Mouse (Mus musculus): ENCODE data around the gene Ccdc85a. TPM values are rescaled to one million over a fixed set of nuclear protein-coding genes. Genes with fewer than 3 reads are reported as not detected.

Ccdc85a gene
- not detected for polyA plus RNA-seq (2012; fragmentation: generic; extraction: Trizol)

DNA sequence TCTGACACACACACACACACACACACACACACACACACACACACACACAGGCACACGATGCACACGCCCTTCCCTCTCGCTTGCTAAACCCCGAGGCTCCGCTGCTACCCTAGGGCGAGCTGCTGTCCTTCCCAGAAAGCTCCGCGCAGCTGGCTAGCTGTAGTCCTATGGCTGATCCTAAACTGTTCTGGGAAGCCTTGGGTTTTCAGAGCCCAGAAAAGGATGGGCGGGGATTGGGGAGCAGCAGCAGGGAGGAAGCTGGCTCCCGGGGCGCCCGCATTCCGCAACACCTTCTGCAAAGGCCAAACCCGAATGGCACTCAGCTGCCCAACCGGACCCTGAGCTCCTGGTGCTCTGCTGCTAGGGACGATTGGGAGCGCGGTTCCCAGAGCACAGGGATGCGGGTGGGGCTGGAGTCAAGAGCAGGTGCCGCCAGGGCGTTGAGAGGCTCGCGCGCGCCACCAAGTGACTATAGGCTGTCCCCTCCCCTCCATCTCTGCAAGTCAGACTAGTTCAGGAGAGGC lies at the start of gene Ccdc85a:
TSS of gene Ccdc85a (minus strand) at position 414 of the 524 bp plus-strand sequence.
- H3K27me3 ChIP-seq (ENCODE audit: control insufficient read depth, insufficient read depth, insufficient read length): peaks cover 11% of the 10 kb centered on the region
- no peak within 1 kb of the TSS for H3ac ChIP-seq (ENCODE audit: control insufficient read depth, insufficient read length)
- no peak within 1 kb of the TSS for H3K4me3 ChIP-seq
- no peaks in the 10 kb centered on the region for H3K36me3 ChIP-seq (ENCODE audit: control insufficient read depth, insufficient read depth)
- no peak for TF ChIP-seq MYOD1 (IDR thresholded peaks at IDR 0.05; ENCODE audit: control insufficient read depth in 1 of 3, insufficient read length in 2 of 3, low read depth in 2 of 3)
- no peak for TF ChIP-seq POLR2A (IDR thresholded peaks at IDR 0.05; ENCODE audit: insufficient read length, low read depth)
- TF ChIP-seq MYOG (IDR thresholded peaks at IDR 0.05; ENCODE audit: control insufficient read depth in 1 of 3, insufficient read depth in 1 of 3, insufficient read length in 2 of 3, low read depth in 2 of 3): no peak
- no peak for TF ChIP-seq USF1 (IDR thresholded peaks at IDR 0.05; ENCODE audit: low read depth)
- TF ChIP-seq TCF3 (IDR thresholded peaks at IDR 0.05; ENCODE audit: insufficient read length, low read depth): no peak
- no peak for TF ChIP-seq REST (IDR thresholded peaks at IDR 0.05; ENCODE audit: insufficient read depth, insufficient read length)
- TF ChIP-seq CEBPB (IDR thresholded peaks at IDR 0.05; ENCODE audit: insufficient read depth, poor library complexity, severe bottlenecking): no peak
- no peak for TF ChIP-seq E2F4 (IDR thresholded peaks at IDR 0.05; ENCODE audit: insufficient read depth)
- no peak for TF ChIP-seq MAX (IDR thresholded peaks at IDR 0.05; ENCODE audit: low read depth)
- TF ChIP-seq POLR2AphosphoS2 (IDR thresholded peaks at IDR 0.05; ENCODE audit: insufficient read length, low read depth): no peak
- no peak for TF ChIP-seq SRF (IDR thresholded peaks at IDR 0.05; ENCODE audit: control insufficient read depth, insufficient read length, low read depth)
- no peak for TF ChIP-seq TCF12 (IDR thresholded peaks at IDR 0.05; ENCODE audit: insufficient read depth, poor library complexity, severe bottlenecking)
- H3K4me2 ChIP-seq (ENCODE audit: low read depth): no peak within 1 kb of the TSS
- no peaks in the 10 kb centered on the region for H3K79me2 ChIP-seq (ENCODE audit: control insufficient read depth, insufficient read depth)

DNA sequence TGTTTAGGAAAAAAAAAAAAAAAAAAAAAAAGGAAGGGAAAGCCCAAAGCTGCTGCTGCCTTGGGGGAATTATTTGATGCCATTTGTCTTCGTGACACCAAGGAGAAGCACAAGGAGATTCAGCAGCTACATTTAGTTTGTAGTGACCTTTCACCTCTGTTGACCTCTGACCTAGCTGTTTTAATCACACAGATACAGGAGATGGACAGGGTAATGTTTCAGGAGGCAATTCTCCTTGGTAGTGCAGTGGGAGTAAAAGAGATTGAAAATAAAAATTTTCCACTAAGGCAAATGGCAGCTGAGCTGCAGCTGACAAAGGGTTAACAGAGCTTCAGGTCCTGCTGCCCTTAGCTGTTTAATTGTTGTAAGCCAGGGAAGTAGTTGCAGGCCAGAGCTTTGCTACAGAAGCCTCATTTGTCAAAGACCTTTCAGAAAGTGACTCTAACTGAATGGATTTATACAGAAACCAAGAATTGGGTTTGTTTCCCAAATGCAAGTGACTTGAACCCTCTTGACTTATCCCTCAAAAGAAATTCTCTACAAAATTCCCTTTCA lies 49.5 kb upstream of the Ccdc85a start:
- Histone ChIP-seq H3K4me3 (no peak overlapping the region), H3K4me2 (ENCODE audit: low read depth) (no peak overlapping the region), H3K27me3 (ENCODE audit: control insufficient read depth, insufficient read depth, insufficient read length) (no peaks in the 10 kb centered on the region), H3ac (ENCODE audit: control insufficient read depth, insufficient read length) (no peak overlapping the region), H3K36me3 (ENCODE audit: control insufficient read depth, insufficient read depth) (no peaks in the 10 kb centered on the region), H3K79me2 (ENCODE audit: control insufficient read depth, insufficient read depth) (no peaks in the 10 kb centered on the region)
- no peak for TF ChIP-seq MYOG (IDR thresholded peaks at IDR 0.05; ENCODE audit: control insufficient read depth in 1 of 3, insufficient read depth in 1 of 3, insufficient read length in 2 of 3, low read depth in 2 of 3)
- no peak for TF ChIP-seq SRF (IDR thresholded peaks at IDR 0.05; ENCODE audit: control insufficient read depth, insufficient read length, low read depth)
- TF ChIP-seq POLR2A (IDR thresholded peaks at IDR 0.05; ENCODE audit: insufficient read length, low read depth): no peak
- TF ChIP-seq TCF12 (IDR thresholded peaks at IDR 0.05; ENCODE audit: insufficient read depth, poor library complexity, severe bottlenecking): no peak
- TF ChIP-seq USF1 (IDR thresholded peaks at IDR 0.05; ENCODE audit: low read depth): no peak
- no peak for TF ChIP-seq TCF3 (IDR thresholded peaks at IDR 0.05; ENCODE audit: insufficient read length, low read depth)
- TF ChIP-seq MAX (IDR thresholded peaks at IDR 0.05; ENCODE audit: low read depth): no peak
- TF ChIP-seq E2F4 (IDR thresholded peaks at IDR 0.05; ENCODE audit: insufficient read depth): no peak
- no peak for TF ChIP-seq POLR2AphosphoS2 (IDR thresholded peaks at IDR 0.05; ENCODE audit: insufficient read length, low read depth)
- TF ChIP-seq REST (IDR thresholded peaks at IDR 0.05; ENCODE audit: insufficient read depth, insufficient read length): no peak
- no peak for TF ChIP-seq CEBPB (IDR thresholded peaks at IDR 0.05; ENCODE audit: insufficient read depth, poor library complexity, severe bottlenecking)
- no peak for TF ChIP-seq MYOD1 (IDR thresholded peaks at IDR 0.05; ENCODE audit: control insufficient read depth in 1 of 3, insufficient read length in 2 of 3, low read depth in 2 of 3)

DNA sequence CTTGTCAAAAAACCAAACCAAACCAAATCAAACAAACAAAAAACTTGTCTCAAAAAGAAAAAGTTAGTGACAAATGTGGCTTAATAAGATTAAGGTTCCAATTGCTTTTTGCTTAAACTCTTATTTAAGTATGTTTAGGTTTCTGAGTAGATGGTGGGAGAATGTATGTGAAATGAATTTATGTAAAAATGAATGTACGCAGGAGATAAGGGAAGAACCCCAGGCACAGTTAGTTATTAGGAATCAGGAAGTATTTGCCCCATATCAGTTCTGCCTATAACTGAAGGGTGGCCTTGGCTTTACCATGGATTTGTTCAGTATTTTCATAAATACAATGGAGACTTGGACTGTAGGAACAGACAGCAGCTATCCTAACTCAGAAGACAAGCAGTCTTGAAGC lies 49.0 kb upstream of the Ccdc85a start:
- H3K79me2 ChIP-seq (ENCODE audit: control insufficient read depth, insufficient read depth): no peaks in the 10 kb centered on the region
- no peak overlapping the region for H3K4me2 ChIP-seq (ENCODE audit: low read depth)
- H3ac ChIP-seq (ENCODE audit: control insufficient read depth, insufficient read length): no peak overlapping the region
- TF ChIP-seq TCF12 (IDR thresholded peaks at IDR 0.05; ENCODE audit: insufficient read depth, poor library complexity, severe bottlenecking) (no peak), E2F4 (IDR thresholded peaks at IDR 0.05; ENCODE audit: insufficient read depth) (no peak), SRF (IDR thresholded peaks at IDR 0.05; ENCODE audit: control insufficient read depth, insufficient read length, low read depth) (no peak), USF1 (IDR thresholded peaks at IDR 0.05; ENCODE audit: low read depth) (no peak), POLR2AphosphoS2 (IDR thresholded peaks at IDR 0.05; ENCODE audit: insufficient read length, low read depth) (no peak), TCF3 (IDR thresholded peaks at IDR 0.05; ENCODE audit: insufficient read length, low read depth) (no peak), POLR2A (IDR thresholded peaks at IDR 0.05; ENCODE audit: insufficient read length, low read depth) (no peak), CEBPB (IDR thresholded peaks at IDR 0.05; ENCODE audit: insufficient read depth, poor library complexity, severe bottlenecking) (no peak), REST (IDR thresholded peaks at IDR 0.05; ENCODE audit: insufficient read depth, insufficient read length) (no peak), MYOG (IDR thresholded peaks at IDR 0.05; ENCODE audit: control insufficient read depth in 1 of 3, insufficient read depth in 1 of 3, insufficient read length in 2 of 3, low read depth in 2 of 3) (no peak), MYOD1 (IDR thresholded peaks at IDR 0.05; ENCODE audit: control insufficient read depth in 1 of 3, insufficient read length in 2 of 3, low read depth in 2 of 3) (no peak), MAX (IDR thresholded peaks at IDR 0.05; ENCODE audit: low read depth) (no peak)
- no peaks in the 10 kb centered on the region for H3K36me3 ChIP-seq (ENCODE audit: control insufficient read depth, insufficient read depth)
- H3K27me3 ChIP-seq (ENCODE audit: control insufficient read depth, insufficient read depth, insufficient read length): no peaks in the 10 kb centered on the region
- H3K4me3 ChIP-seq: no peak overlapping the region

DNA sequence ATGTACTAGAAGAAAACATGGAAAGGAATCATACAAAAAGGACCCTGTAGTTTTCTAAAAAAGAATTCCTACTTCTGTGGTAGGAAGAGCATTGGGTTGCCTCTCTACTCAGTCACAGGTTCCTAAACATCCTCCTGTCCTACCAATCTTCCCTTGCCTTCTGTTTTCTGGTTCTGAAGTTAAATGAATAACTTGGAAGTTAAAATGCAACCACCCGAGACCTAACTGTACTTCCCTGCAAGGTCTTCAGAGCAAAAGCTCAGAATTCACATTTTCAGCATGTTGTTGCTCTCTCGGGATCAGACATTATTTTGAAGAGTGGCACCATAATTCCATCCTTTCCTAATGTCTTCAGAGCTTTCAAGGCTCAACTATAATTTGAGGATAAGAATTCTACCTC lies 46.6 kb upstream of the Ccdc85a start:
- Histone ChIP-seq H3K27me3 (ENCODE audit: control insufficient read depth, insufficient read depth, insufficient read length) (no peaks in the 10 kb centered on the region), H3K36me3 (ENCODE audit: control insufficient read depth, insufficient read depth) (no peaks in the 10 kb centered on the region), H3ac (ENCODE audit: control insufficient read depth, insufficient read length) (no peak overlapping the region), H3K4me3 (no peak overlapping the region), H3K79me2 (ENCODE audit: control insufficient read depth, insufficient read depth) (no peaks in the 10 kb centered on the region), H3K4me2 (ENCODE audit: low read depth) (no peak overlapping the region)
- TF ChIP-seq USF1 (IDR thresholded peaks at IDR 0.05; ENCODE audit: low read depth): no peak
- no peak for TF ChIP-seq POLR2A (IDR thresholded peaks at IDR 0.05; ENCODE audit: insufficient read length, low read depth)
- no peak for TF ChIP-seq E2F4 (IDR thresholded peaks at IDR 0.05; ENCODE audit: insufficient read depth)
- no peak for TF ChIP-seq POLR2AphosphoS2 (IDR thresholded peaks at IDR 0.05; ENCODE audit: insufficient read length, low read depth)
- no peak for TF ChIP-seq SRF (IDR thresholded peaks at IDR 0.05; ENCODE audit: control insufficient read depth, insufficient read length, low read depth)
- TF ChIP-seq MYOD1 (IDR thresholded peaks at IDR 0.05; ENCODE audit: control insufficient read depth in 1 of 3, insufficient read length in 2 of 3, low read depth in 2 of 3): no peak
- TF ChIP-seq REST (IDR thresholded peaks at IDR 0.05; ENCODE audit: insufficient read depth, insufficient read length): no peak
- TF ChIP-seq CEBPB (IDR thresholded peaks at IDR 0.05; ENCODE audit: insufficient read depth, poor library complexity, severe bottlenecking): no peak
- TF ChIP-seq TCF3 (IDR thresholded peaks at IDR 0.05; ENCODE audit: insufficient read length, low read depth): no peak
- TF ChIP-seq MAX (IDR thresholded peaks at IDR 0.05; ENCODE audit: low read depth): no peak
- no peak for TF ChIP-seq MYOG (IDR thresholded peaks at IDR 0.05; ENCODE audit: control insufficient read depth in 1 of 3, insufficient read depth in 1 of 3, insufficient read length in 2 of 3, low read depth in 2 of 3)
- no peak for TF ChIP-seq TCF12 (IDR thresholded peaks at IDR 0.05; ENCODE audit: insufficient read depth, poor library complexity, severe bottlenecking)
